Mouse (Mus musculus) thymus, adult 2 months (tissue): ENCODE measurements around the gene Sephs2. TPM values are rescaled to one million over a fixed set of nuclear protein-coding genes. Genes with fewer than 3 reads are reported as not detected.

ENCODE experiments used
- DNase-seq: peaks from one replicate; pipeline ENCODE4 v3.0.0; 2021
- H3K27ac ChIP-seq: fragments of 200-500 bp; 2 replicates; pipeline ENCODE4 v1.5.1; 2012; ENCODE audit warnings: low read length, control low read depth; ENCODE audit not compliant: control insufficient read depth, insufficient read depth
- H3K27me3 ChIP-seq: fragments of 200-500 bp; 2 replicates; pipeline ENCODE4 v1.6.1; 2012; ENCODE audit warnings: mild to moderate bottlenecking, low read length, moderate library complexity, mixed read lengths; ENCODE audit not compliant: control insufficient read depth, insufficient read depth
- H3K36me3 ChIP-seq: fragments of 200-500 bp; 2 replicates; pipeline ENCODE4 v1.6.1; 2012; ENCODE audit warnings: mild to moderate bottlenecking, low read length, moderate library complexity; ENCODE audit not compliant: control insufficient read depth, insufficient read depth
- H3K4me1 ChIP-seq: fragments of 200-500 bp; replicated peaks from 2 replicates; pipeline ENCODE4 v1.6.1; 2012; ENCODE audit warnings: low read length; ENCODE audit not compliant: control insufficient read depth, insufficient read depth
- H3K4me3 ChIP-seq: fragments of 200-500 bp; 2 replicates; pipeline ENCODE4 v1.5.1; 2012; ENCODE audit warnings: mild to moderate bottlenecking, low read length, control low read depth, moderate library complexity; ENCODE audit not compliant: control insufficient read depth, insufficient read depth
- CTCF ChIP-seq: fragments of 200-500 bp; IDR thresholded peaks from 2 replicates; pipeline ENCODE4 v1.5.1; 2012; ENCODE audit warnings: mild to moderate bottlenecking, control low read depth, low read length, moderate library complexity, borderline replicate concordance; ENCODE audit not compliant: control insufficient read depth, poor library complexity, insufficient read depth; ENCODE audit errors: extremely low read depth
- POLR2A ChIP-seq: fragments of 200-500 bp; IDR thresholded peaks from 2 replicates; pipeline ENCODE4 v1.6.1; 2012; ENCODE audit warnings: mild to moderate bottlenecking, low read length, control low read depth, moderate library complexity; ENCODE audit not compliant: control insufficient read depth, poor library complexity, insufficient read depth; ENCODE audit errors: extremely low read depth
- WGBS: fragments of 180-500 bp; shearing (Covaris S2); methylation state at CpG from one replicate; pipeline ENCODE4 v1.1.7; 2018; 5-methylcytosine and 5-hydroxymethylcytosine counted together
- polyA plus RNA-seq: library from polyadenylated mRNA; depleted of rRNA; stranded (reverse); fragments of >200 nt; gene quantifications from 2 replicates; pipeline ENCODE4 v1.2.3, GENCODE M21; 2012

The Sephs2 gene
- polyA plus RNA-seq, 1 experiment: 37.2 TPM

- no peak for TF ChIP-seq CTCF
- no peak for TF ChIP-seq POLR2A
- Histone ChIP-seq H3K36me3 (no peaks in the 10 kb centered on the region), H3K27me3 (no peaks in the 10 kb centered on the region), H3K4me1 (peaks cover 13% of the 10 kb centered on the region), H3K4me3 (no peak overlapping the region), H3K27ac (0 out of 2 replicates have a peak overlapping the region, but pooled peaks have one; percentile 8)
- no peak for DNase-seq
- 38% methylated on average over 2 of the region's 2 CpGs for WGBS
Observed at GRCm38 (mm10) chr7:127243361-127243867, 30.4 kb downstream of the Sephs2 start.

GRCm38 (mm10) chr7:127234777-127235176, 39.1 kb downstream of the Sephs2 start:
- peaks cover 23% of the 10 kb centered on the region for H3K4me1 ChIP-seq
- H3K27me3 ChIP-seq: no peaks in the 10 kb centered on the region
- no peak overlapping the region for H3K4me3 ChIP-seq
- TF ChIP-seq CTCF: no peak
- no peak for TF ChIP-seq POLR2A
- peaks cover 20% of the 10 kb centered on the region for H3K36me3 ChIP-seq
- H3K27ac ChIP-seq: no peak overlapping the region
- 100% methylated on average over 2 of the region's 2 CpGs for WGBS
- no peak for DNase-seq

- H3K4me3 ChIP-seq: peak overlapping the region; percentile 71; the same call in 1 of the 2 replicates
- no peak overlapping the region for H3K27ac ChIP-seq
- peaks cover 25% of the 10 kb centered on the region for H3K36me3 ChIP-seq
- WGBS: 2% methylated on average over 9 of the region's 9 CpGs
- DNase-seq: no peak
- TF ChIP-seq CTCF: no peak
- no peak for TF ChIP-seq POLR2A
- H3K4me1 ChIP-seq: peaks cover 28% of the 10 kb centered on the region
- H3K27me3 ChIP-seq: no peaks in the 10 kb centered on the region
Observed at GRCm38 (mm10) chr7:127233765-127234164, 40.1 kb downstream of the Sephs2 start.

GRCm38 (mm10) chr7:127233368-127233749, 40.5 kb downstream of the Sephs2 start:
- WGBS: under 1% methylated on average over 27 of the region's 27 CpGs
- Histone ChIP-seq H3K27ac (no peak overlapping the region), H3K36me3 (peaks cover 25% of the 10 kb centered on the region), H3K4me1 (peaks cover 28% of the 10 kb centered on the region), H3K4me3 (peak overlapping the region; percentile 71), H3K27me3 (no peaks in the 10 kb centered on the region)
- TF ChIP-seq CTCF (no peak), POLR2A (no peak)
- DNase-seq: peak; percentile 48

- H3K4me1 ChIP-seq: peaks cover 28% of the 10 kb centered on the region
- under 1% methylated on average over 64 of the region's 64 CpGs for WGBS
- peak; percentile 85 for DNase-seq
- H3K4me3 ChIP-seq: peak within 1 kb of the TSS; percentile 71
- peak within 1 kb of the TSS; percentile 93 for H3K27ac ChIP-seq
- no peaks in the 10 kb centered on the region for H3K27me3 ChIP-seq
- peak; percentile 56; the same call in 1 of the 2 replicates for TF ChIP-seq CTCF
- peak; percentile 93 for TF ChIP-seq POLR2A
- peaks cover 25% of the 10 kb centered on the region for H3K36me3 ChIP-seq
Observed at GRCm38 (mm10) chr7:127232622-127233367, 41.1 kb downstream of the Sephs2 start, which contains the start of the genes Zfp553 and Sept1. Gene Zfp553 (plus strand): TSS chr7:127233061. Gene Sept1 (minus strand): TSS chr7:127233130.

GRCm38 (mm10) chr7:127231826-127232621, 41.8 kb downstream of the Sephs2 start:
- Histone ChIP-seq H3K4me1 (peaks cover 28% of the 10 kb centered on the region), H3K27me3 (no peaks in the 10 kb centered on the region), H3K4me3 (peak overlapping the region; percentile 71), H3K36me3 (peaks cover 21% of the 10 kb centered on the region), H3K27ac (peak overlapping the region; percentile 93)
- DNase-seq: no peak
- no peak for TF ChIP-seq CTCF
- no peak for TF ChIP-seq POLR2A
- 2% methylated on average over 20 of the region's 20 CpGs for WGBS
